Mouse (Mus musculus) bone marrow, adult 2 months (tissue): ENCODE measurements around the gene Commd7.

Experiments used
- CTCF ChIP-seq: fragments of 200-500 bp; IDR thresholded peaks from 2 replicates; pipeline ENCODE4 v1.5.1; 2011; ENCODE audit warnings: low read length, control low read depth; ENCODE audit not compliant: control insufficient read depth, insufficient read depth
- POLR2A ChIP-seq: fragments of 200-500 bp; IDR thresholded peaks from 2 replicates; pipeline ENCODE4 v1.6.1; 2011; ENCODE audit warnings: low read depth, mild to moderate bottlenecking, control low read depth, low read length, borderline replicate concordance; ENCODE audit not compliant: control insufficient read depth

DNA sequence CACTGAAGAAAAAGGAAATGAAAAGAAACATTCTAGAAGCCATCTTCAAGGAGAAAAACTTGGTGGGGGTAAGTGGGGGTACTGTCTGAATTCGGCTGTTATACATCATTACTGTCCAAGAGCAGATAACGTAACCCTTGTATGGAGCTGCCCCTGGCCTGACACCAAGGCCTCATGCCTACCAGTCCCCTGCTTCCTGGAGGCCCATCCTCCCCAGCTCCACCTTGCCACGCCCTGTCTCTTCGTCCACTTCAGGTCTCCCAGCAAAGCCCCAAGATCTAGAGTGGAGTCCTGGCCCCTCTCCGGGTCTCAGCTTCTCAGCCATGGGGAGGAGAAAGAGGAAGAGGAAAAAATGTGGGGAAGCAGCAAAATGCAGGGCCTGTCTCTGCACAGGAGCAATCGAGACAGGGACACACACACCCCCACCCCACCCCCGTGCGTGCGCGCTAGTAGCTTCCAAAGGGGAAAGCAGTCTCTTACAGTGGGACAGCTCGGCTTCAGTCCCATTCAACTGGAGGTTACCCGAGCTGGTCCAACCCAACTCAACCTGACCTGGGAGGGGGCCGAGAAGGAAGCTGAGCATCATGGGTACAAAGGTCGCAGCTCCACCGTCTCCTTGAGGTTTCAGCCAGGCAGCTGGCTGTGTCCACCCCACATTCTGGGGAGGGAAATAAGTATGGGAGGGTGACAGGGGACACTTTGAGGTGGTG lies 49.5 kb downstream of the Commd7 start:
- no peak for TF ChIP-seq CTCF
- TF ChIP-seq POLR2A: no peak
